Mouse (Mus musculus) lung, embryonic 16.5 days (tissue): ENCODE data around the gene 4933424G06Rik. TPM values are rescaled to one million over a fixed set of nuclear protein-coding genes. Genes with fewer than 3 reads are reported as not detected.

Experiments used
- ATAC-seq: fragments of 200-750 bp; cut with Nextera tagmentation; 2 replicates; pipeline ENCODE4 v1.8.0; 2017; ENCODE audit warnings: low read depth, mild to moderate bottlenecking, moderate library complexity
- H3K27ac ChIP-seq: fragments of 300-500 bp; sonication (generic); 2 replicates; pipeline ENCODE4 v1.5.1; 2014; ENCODE audit warnings: mild to moderate bottlenecking, control low read depth, low read length
- H3K27me3 ChIP-seq: fragments of 300-500 bp; sonication (generic); 2 replicates; pipeline ENCODE4 v1.6.1; 2014; ENCODE audit warnings: low read depth, low read length, mixed read lengths; ENCODE audit not compliant: control insufficient read depth, insufficient read depth
- H3K36me3 ChIP-seq: fragments of 300-500 bp; sonication (generic); 2 replicates; pipeline ENCODE4 v1.6.1; 2014; ENCODE audit warnings: low read length; ENCODE audit not compliant: control insufficient read depth, insufficient read depth
- H3K4me1 ChIP-seq: fragments of 300-500 bp; sonication (generic); replicated peaks from 2 replicates; pipeline ENCODE4 v1.6.1; 2014; ENCODE audit warnings: low read length, mixed read lengths; ENCODE audit not compliant: control insufficient read depth, insufficient read depth
- H3K4me2 ChIP-seq: fragments of 300-500 bp; sonication (generic); 2 replicates; pipeline ENCODE4 v1.6.1; 2014; ENCODE audit warnings: low read depth, low read length, control low read depth
- H3K4me3 ChIP-seq: fragments of 300-500 bp; sonication (generic); 2 replicates; pipeline ENCODE4 v1.5.1; 2014; ENCODE audit warnings: mild to moderate bottlenecking, low read length, control low read depth
- H3K9ac ChIP-seq: fragments of 300-500 bp; sonication (generic); 2 replicates; pipeline ENCODE4 v1.6.1; 2014; ENCODE audit warnings: low read length, control low read depth
- H3K9me3 ChIP-seq: fragments of 300-500 bp; sonication (generic); 2 replicates; pipeline ENCODE4 v1.6.1; 2016; ENCODE audit warnings: low read length; ENCODE audit not compliant: control insufficient read depth
- WGBS: fragments of 180-500 bp; shearing (Covaris S2); extraction: QIAGEN DNeasy Blood & Tissue Kit; methylation state at CpG from one replicate; pipeline ENCODE4 v1.1.7; 2014; 5-methylcytosine and 5-hydroxymethylcytosine counted together
- polyA plus RNA-seq: library from polyadenylated mRNA; unstranded; fragments of >200 nt; fragmentation: Nextera tagmentation; extraction: Ambion mirVana; gene quantifications from 2 replicates; pipeline ENCODE4 v1.2.1, GENCODE M21; 2015

4933424G06Rik gene
- polyA plus RNA-seq, 1 experiment from 2014 or later = not detected

DNA sequence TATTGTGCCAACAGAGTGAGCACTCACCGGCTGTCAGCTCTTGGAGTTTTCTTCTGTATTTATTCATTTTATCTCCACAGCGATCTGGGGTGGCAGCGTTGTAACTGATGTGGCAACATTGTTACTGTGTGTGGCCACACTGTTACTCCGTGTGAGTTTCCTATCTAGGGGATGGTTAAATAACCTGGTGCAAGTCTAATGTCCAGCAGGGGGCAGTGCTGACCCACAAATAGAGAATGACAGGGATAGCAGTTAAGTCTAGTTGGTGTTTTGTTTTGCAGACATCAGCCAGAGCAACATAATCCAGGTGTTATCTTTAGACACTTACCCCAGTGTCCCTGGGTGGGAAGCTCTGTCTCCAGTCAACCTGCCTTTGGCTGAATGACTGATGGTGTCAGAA is 27.4 kb downstream of the 4933424G06Rik start:
- Histone ChIP-seq H3K36me3 (no peaks in the 10 kb centered on the region), H3K4me2 (no peak overlapping the region), H3K4me3 (no peak overlapping the region), H3K9ac (no peak overlapping the region), H3K27me3 (no peaks in the 10 kb centered on the region), H3K4me1 (no peaks in the 10 kb centered on the region), H3K27ac (no peak overlapping the region), H3K9me3 (no peaks in the 10 kb centered on the region)
- WGBS = 11% methylated on average over 4 of the region's 4 CpGs
- no peak; the same call in 1 of the 2 replicates for ATAC-seq

DNA sequence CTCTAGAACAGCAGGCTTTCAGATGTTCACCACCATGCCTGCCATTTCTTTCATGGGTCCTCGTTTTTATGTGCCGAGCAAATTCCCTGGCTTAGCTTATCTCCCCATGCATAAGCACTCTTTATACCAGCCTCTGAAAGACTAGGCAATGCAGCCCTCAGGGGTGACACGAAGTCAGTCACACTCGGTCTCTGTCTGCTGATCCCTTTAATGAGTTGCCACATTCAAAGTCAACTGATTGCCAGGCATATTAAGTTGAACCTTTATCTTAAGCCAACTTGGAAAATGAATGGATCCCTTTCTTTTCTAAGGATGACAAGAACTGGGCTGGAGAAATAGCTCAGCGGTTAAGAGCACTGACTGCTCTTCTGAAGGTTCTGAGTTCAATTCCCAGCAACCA is 29.3 kb downstream of the 4933424G06Rik start:
- Histone ChIP-seq H3K4me1 (no peaks in the 10 kb centered on the region), H3K4me3 (no peak overlapping the region), H3K27ac (no peak overlapping the region), H3K27me3 (peaks cover 3% of the 10 kb centered on the region; the same call in 1 of the 2 replicates), H3K9me3 (no peaks in the 10 kb centered on the region), H3K36me3 (no peaks in the 10 kb centered on the region), H3K9ac (no peak overlapping the region), H3K4me2 (no peak overlapping the region)
- 59% methylated on average over 5 of the region's 5 CpGs for WGBS
- ATAC-seq = no peak

DNA sequence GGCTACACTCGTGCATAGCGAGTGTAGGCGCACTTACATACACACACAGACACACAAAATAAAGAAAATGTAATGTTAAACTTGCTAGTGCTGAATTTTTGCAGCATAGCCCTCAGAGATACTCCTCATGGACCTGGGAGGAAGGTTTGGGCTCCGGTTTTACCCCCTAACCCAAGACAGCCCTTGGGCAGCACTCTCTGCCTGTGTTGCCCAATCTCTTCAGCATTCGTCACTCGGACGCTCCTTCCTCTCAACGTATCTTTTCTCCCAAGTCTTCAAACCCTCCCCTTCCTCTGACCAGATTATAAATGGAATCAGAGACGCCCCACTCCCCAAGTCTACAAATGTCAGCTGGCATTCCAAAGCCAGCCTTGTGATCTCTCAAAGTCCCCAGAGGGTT is 33.1 kb downstream of the 4933424G06Rik start:
- no peak for ATAC-seq
- H3K4me2 ChIP-seq = no peak overlapping the region
- 60% methylated on average over 9 of the region's 9 CpGs for WGBS
- H3K36me3 ChIP-seq = no peaks in the 10 kb centered on the region
- H3K4me3 ChIP-seq = no peak overlapping the region
- H3K9me3 ChIP-seq = no peaks in the 10 kb centered on the region
- no peak overlapping the region for H3K27ac ChIP-seq
- peaks cover 3% of the 10 kb centered on the region; the same call in 1 of the 2 replicates for H3K27me3 ChIP-seq
- H3K9ac ChIP-seq = no peak overlapping the region
- no peaks in the 10 kb centered on the region for H3K4me1 ChIP-seq

DNA sequence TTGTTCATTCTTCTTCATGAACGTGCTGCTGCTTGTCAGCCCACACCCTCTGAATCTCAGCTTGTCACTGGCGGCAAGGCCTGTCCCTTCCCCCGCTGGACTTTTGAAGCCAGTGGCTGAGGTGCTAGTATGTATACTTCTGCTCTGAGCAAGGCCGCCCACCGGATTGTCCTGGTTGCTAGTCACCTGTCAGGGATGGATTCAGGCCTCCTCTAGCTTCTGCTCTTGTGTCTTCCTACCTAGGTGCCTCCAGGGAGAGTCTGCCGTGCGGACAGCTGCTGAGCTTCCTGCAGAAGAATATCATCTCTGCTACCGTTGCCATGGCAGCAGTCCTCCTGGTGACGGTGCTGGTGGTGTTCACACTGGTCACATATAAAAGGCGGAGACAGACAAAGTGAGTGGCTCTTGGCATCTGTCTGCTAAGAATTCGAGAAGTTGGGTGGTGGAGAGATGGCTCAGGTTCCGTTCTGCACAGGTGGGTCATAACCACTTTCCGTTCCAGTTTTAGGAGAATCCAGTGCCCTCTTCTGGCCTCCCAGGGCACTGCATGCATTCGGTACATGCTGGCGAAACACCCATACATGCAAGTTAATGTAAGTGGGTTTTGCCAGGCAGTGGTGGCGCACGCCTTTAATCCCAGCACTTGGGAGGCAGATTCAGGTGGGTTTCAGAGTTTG is 34.5 kb downstream of the 4933424G06Rik start:
- ATAC-seq = no peak
- Histone ChIP-seq H3K36me3 (no peaks in the 10 kb centered on the region), H3K4me2 (peak overlapping the region; percentile 41), H3K27ac (no peak overlapping the region), H3K9ac (no peak overlapping the region), H3K4me1 (no peaks in the 10 kb centered on the region), H3K4me3 (peak overlapping the region; percentile 18; the same call in 1 of the 2 replicates), H3K9me3 (no peaks in the 10 kb centered on the region), H3K27me3 (peaks cover 3% of the 10 kb centered on the region; the same call in 1 of the 2 replicates)
- 13% methylated on average over 17 of the region's 17 CpGs for whole genome bisulfite sequencing

DNA sequence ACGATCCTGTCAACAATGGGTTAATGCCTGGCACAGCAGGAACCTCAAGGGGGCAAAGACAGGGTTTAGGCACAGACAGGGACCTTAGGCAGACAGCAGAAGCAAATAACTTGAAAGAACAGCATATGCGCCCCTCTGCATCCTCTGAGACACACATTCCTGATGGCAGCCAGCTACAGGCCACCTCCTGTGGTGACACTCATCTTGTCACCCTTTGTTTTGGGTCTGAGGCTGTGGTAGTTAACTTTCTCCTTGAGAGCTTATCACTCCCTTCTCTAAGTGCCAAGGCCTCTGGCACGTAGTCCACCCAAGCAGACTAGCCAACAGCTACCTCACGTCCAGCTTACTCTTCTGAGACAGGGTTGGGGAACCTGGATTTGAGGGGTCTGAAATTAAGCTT is 35.7 kb downstream of the 4933424G06Rik start:
- Histone ChIP-seq H3K4me2 (no peak overlapping the region), H3K9ac (no peak overlapping the region), H3K27ac (no peak overlapping the region), H3K27me3 (peaks cover 3% of the 10 kb centered on the region; the same call in 1 of the 2 replicates), H3K4me3 (no peak overlapping the region), H3K9me3 (no peaks in the 10 kb centered on the region), H3K36me3 (no peaks in the 10 kb centered on the region), H3K4me1 (no peaks in the 10 kb centered on the region)
- WGBS = 54% methylated on average over 4 of the region's 4 CpGs
- ATAC-seq = no peak

DNA sequence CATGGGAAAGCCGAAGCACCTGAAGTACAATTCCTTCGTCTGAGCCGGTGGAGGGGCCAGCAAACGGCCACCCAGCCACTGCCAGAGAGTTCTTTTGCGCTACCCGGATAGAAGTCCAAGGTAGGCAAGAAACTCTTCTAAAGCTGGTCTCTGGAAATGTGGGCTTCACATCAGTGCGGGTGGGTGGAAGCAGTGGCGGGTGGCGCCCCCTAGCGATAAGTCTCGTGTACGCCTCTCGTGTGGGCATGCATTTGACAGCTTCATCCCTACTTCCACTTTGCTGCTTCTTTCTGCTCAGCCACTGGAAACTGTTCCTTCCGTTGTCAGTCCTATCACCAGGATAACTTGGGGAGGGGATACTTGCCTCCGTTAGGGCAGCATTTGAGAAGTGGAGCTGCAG is 36.5 kb downstream of the 4933424G06Rik start:
- Histone ChIP-seq H3K9me3 (no peaks in the 10 kb centered on the region), H3K4me3 (no peak overlapping the region), H3K27ac (no peak overlapping the region), H3K27me3 (peaks cover 3% of the 10 kb centered on the region; the same call in 1 of the 2 replicates), H3K36me3 (no peaks in the 10 kb centered on the region), H3K9ac (no peak overlapping the region), H3K4me2 (no peak overlapping the region), H3K4me1 (no peaks in the 10 kb centered on the region)
- ATAC-seq = no peak
- 40% methylated on average over 15 of the region's 15 CpGs for WGBS

DNA sequence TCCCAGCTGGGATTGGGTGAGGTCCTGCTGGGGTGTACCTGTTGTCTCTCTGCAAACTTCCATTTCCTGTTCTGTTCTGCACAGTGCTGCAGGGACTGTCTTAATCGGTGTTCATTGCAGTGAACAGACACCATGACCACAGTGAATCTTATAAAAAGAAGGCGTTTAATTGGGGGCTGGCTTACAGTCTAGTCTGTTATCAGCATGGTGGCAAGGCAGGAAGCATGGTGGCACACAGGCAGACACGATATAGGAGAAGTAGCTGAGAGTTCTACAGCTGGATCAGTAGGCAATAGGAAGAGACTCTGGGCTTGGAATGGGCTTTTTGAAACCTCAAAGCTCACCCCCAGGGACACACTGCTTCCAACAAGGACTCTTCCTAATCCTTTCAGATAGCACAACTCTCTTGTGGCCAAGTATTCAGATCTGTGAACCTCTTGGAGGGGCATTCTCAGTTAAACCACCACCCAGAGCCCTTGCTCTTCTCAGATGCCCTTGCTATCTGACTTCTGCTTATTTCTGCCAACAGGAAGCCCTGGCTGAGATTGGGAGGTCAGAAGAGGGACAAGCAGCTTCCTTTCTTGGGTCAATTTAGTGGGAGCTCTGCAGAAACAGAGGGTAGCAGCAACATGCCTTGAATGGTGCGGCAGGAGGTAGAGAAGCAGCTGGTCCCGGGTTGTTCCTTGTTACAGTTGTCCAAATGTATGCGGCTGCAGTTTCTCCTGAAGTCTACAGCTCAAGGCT is 44.2 kb downstream of the 4933424G06Rik start:
- ATAC-seq = no peak
- no peaks in the 10 kb centered on the region for H3K36me3 ChIP-seq
- 77% methylated on average over 6 of the region's 6 CpGs for WGBS

DNA sequence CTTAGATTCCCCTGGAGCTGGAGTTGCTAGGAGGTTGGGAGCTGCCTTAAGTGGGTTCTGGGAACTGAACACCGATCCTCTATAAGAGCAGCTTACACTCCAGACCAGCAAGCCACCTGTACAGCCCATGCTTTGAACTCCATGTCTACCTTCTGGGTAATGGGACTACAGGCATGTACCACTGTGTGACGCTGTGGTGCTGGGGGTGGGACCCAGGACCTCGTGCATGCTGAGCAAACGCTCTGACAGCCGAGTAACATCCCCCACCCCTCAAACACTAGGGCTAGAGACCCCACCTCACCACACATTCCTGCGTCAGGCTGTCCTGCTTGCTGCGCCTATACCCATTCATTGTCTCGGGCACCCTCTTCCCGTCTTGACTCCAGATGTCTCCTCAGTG is 48.6 kb downstream of the 4933424G06Rik start:
- H3K9me3 ChIP-seq = no peaks in the 10 kb centered on the region
- no peak overlapping the region for H3K4me3 ChIP-seq
- 74% methylated on average over 9 of the region's 9 CpGs for WGBS
- no peaks in the 10 kb centered on the region for H3K27me3 ChIP-seq
- no peak for ATAC-seq
- H3K27ac ChIP-seq = no peak overlapping the region
- no peak overlapping the region for H3K4me2 ChIP-seq
- no peaks in the 10 kb centered on the region for H3K36me3 ChIP-seq
- no peaks in the 10 kb centered on the region for H3K4me1 ChIP-seq
- H3K9ac ChIP-seq = no peak overlapping the region

More for the DNA sequence above, 44.2 kb downstream of the 4933424G06Rik start:
- no peak overlapping the region for H3K4me2 ChIP-seq
- no peak overlapping the region for H3K27ac ChIP-seq
- no peaks in the 10 kb centered on the region for H3K4me1 ChIP-seq
- no peak overlapping the region for H3K9ac ChIP-seq
- no peak overlapping the region for H3K4me3 ChIP-seq
- no peaks in the 10 kb centered on the region for H3K27me3 ChIP-seq
- no peaks in the 10 kb centered on the region for H3K9me3 ChIP-seq

DNA sequence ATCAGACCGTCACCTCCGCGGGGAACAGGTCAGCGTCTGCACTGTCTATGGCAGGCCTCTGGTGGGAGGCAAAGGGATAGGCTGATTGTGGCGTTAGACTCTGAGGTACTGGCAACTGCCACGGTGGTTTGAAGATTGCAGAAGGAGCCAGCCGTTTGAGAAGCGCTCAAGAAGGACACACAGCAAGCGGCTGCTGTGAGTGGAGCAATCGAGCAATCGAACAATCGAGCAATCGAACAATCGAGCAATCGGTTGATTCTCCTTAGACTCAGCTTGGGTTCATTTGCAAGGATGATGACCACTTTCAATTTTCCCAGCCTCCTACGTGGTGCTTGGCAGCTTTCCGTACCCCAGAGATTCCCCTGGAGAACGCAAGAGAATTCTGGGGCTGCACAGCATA is 49.1 kb downstream of the 4933424G06Rik start:
- no peaks in the 10 kb centered on the region for H3K36me3 ChIP-seq
- H3K9ac ChIP-seq = no peak overlapping the region
- no peak overlapping the region for H3K4me2 ChIP-seq
- no peaks in the 10 kb centered on the region for H3K9me3 ChIP-seq
- ATAC-seq = no peak
- H3K4me3 ChIP-seq = no peak overlapping the region
- 83% methylated on average over 18 of the region's 18 CpGs for WGBS
- H3K4me1 ChIP-seq = no peaks in the 10 kb centered on the region
- no peaks in the 10 kb centered on the region for H3K27me3 ChIP-seq
- no peak overlapping the region for H3K27ac ChIP-seq
